Mouse (Mus musculus) G1E (cell line): Measurements from ENCODE around the gene Gpr4.

Source experiments
- CTCF ChIP-seq: IDR thresholded peaks from 2 replicates; pipeline ENCODE4 v1.5.1; 2012; ENCODE audit warnings: low read depth, low read length, inconsistent platforms, mixed read lengths
- GATA1 ChIP-seq: IDR thresholded peaks from 2 replicates; pipeline ENCODE4 v1.6.1; 2012; ENCODE audit warnings: borderline replicate concordance, low read length, inconsistent platforms, mixed read lengths
- GATA2 ChIP-seq: IDR thresholded peaks from 2 replicates; pipeline ENCODE4 v1.6.1; 2012; ENCODE audit warnings: low read depth, low read length, inconsistent platforms, borderline replicate concordance
- POLR2AphosphoS5 ChIP-seq: IDR thresholded peaks from 2 replicates; pipeline ENCODE4 v1.6.1; 2012; ENCODE audit warnings: low read depth, low read length, inconsistent platforms; ENCODE audit not compliant: insufficient replicate concordance
- TAL1 ChIP-seq: conservative IDR thresholded peaks from 2 replicates; pipeline ENCODE4 v1.6.1; 2012; ENCODE audit warnings: low read depth, low read length, inconsistent platforms, mixed read lengths

- TF ChIP-seq GATA1 (no peak), CTCF (no peak), TAL1 (no peak), GATA2 (no peak), POLR2AphosphoS5 (no peak)
These were observed 45.3 kb upstream of the Gpr4 start for GRCm38 (mm10) chr7:19166990-19167389.
